Mouse (Mus musculus) lung, postnatal 0 days (tissue): ENCODE results near the gene Iqcf5. TPM values are rescaled to one million over a fixed set of nuclear protein-coding genes. Genes with fewer than 3 reads are reported as not detected.

ENCODE experiments used
- ATAC-seq: fragments of 200-750 bp; cut with Nextera tagmentation; 2 replicates; pipeline ENCODE4 v1.8.0; 2017; ENCODE audit warnings: moderate library complexity
- DNase-seq: peaks from one replicate; pipeline ENCODE4 v3.0.0-alpha.2; 2016; ENCODE audit warnings: low spot score
- H3K27ac ChIP-seq: fragments of 300-500 bp; sonication (generic); 2 replicates; pipeline ENCODE4 v1.5.1; 2014; ENCODE audit warnings: antibody characterized with exemption, mild to moderate bottlenecking, low read length, mixed read lengths
- H3K27me3 ChIP-seq: fragments of 300-500 bp; sonication (generic); replicated peaks from 2 replicates; pipeline ENCODE4 v1.6.1; 2014; ENCODE audit warnings: low read length, mixed read lengths; ENCODE audit not compliant: insufficient read depth
- H3K36me3 ChIP-seq: fragments of 300-500 bp; sonication (generic); 2 replicates; pipeline ENCODE4 v1.6.1; 2014; ENCODE audit warnings: low read length, mixed read lengths; ENCODE audit not compliant: insufficient read depth
- H3K4me1 ChIP-seq: fragments of 300-500 bp; sonication (generic); 2 replicates; pipeline ENCODE4 v1.6.1; 2014; ENCODE audit warnings: antibody characterized with exemption, low read depth, low read length, mixed read lengths; ENCODE audit not compliant: insufficient read depth
- H3K4me2 ChIP-seq: fragments of 300-500 bp; sonication (generic); replicated peaks from 2 replicates; pipeline ENCODE4 v1.6.1; 2014; ENCODE audit warnings: low read depth, mild to moderate bottlenecking, low read length, moderate library complexity, mixed read lengths
- H3K4me3 ChIP-seq: fragments of 300-500 bp; sonication (generic); 2 replicates; pipeline ENCODE4 v1.5.1; 2014; ENCODE audit warnings: low read depth, low read length
- H3K9ac ChIP-seq: fragments of 300-500 bp; sonication (generic); replicated peaks from 2 replicates; pipeline ENCODE4 v1.6.1; 2014; ENCODE audit warnings: low read depth, mild to moderate bottlenecking
- H3K9me3 ChIP-seq: fragments of 300-500 bp; sonication (generic); 2 replicates; pipeline ENCODE4 v1.6.1; 2016; ENCODE audit warnings: low read length, mixed read lengths
- CTCF ChIP-seq: IDR thresholded peaks from 2 replicates; pipeline ENCODE4 v1.5.1; 2016; ENCODE audit warnings: antibody characterized with exemption, mild to moderate bottlenecking
- EP300 ChIP-seq: IDR thresholded peaks from 2 replicates; pipeline ENCODE4 v1.6.1; 2016; ENCODE audit warnings: antibody characterized with exemption, mild to moderate bottlenecking, control low read depth
- WGBS: fragments of 180-500 bp; shearing (Covaris S2); extraction: QIAGEN DNeasy Blood & Tissue Kit; methylation state at CpG from one replicate; pipeline ENCODE4 v1.1.7; 2014; 5-methylcytosine and 5-hydroxymethylcytosine counted together
- polyA plus RNA-seq: library from polyadenylated mRNA; unstranded; fragments of >200 nt; fragmentation: Nextera tagmentation; extraction: Ambion mirVana; gene quantifications from 2 replicates; pipeline ENCODE4 v1.2.1, GENCODE M21; 2015

Iqcf5 gene
- polyA plus RNA-seq, result not detected in 2 replicates

DNA sequence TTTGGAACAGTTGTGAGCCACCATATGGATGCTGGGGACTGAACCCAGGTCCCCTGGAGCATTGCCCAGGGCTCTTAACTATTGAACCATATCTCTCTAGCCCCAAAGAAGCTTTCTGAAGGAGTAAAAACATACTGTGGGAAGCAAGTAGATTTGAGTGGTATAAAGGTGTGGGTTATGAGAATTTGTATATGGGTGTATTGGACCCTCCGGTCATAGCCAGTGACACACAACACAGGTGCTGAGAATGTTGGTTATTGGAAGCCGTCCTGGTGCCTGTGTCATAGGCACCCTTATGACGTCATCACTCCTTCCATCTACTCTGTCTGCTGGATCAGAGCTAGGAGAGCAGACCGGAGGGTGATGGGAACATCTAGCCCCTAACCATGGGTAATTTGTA is at the start of gene Iqcf5:
Iqcf5 (plus strand) TSS at position 301 of the 400 bp plus-strand sequence.
- Histone ChIP-seq H3K4me2 (no peak within 1 kb of the TSS), H3K9me3 (no peaks in the 10 kb centered on the region), H3K36me3 (no peaks in the 10 kb centered on the region), H3K27ac (no peak within 1 kb of the TSS), H3K4me3 (no peak within 1 kb of the TSS), H3K4me1 (no peaks in the 10 kb centered on the region), H3K9ac (no peak within 1 kb of the TSS), H3K27me3 (no peaks in the 10 kb centered on the region)
- DNase-seq, result no peak
- no peak for ATAC-seq
- TF ChIP-seq CTCF, result no peak
- no peak for TF ChIP-seq EP300
- 83% methylated on average over 4 of the region's 4 CpGs for WGBS

DNA sequence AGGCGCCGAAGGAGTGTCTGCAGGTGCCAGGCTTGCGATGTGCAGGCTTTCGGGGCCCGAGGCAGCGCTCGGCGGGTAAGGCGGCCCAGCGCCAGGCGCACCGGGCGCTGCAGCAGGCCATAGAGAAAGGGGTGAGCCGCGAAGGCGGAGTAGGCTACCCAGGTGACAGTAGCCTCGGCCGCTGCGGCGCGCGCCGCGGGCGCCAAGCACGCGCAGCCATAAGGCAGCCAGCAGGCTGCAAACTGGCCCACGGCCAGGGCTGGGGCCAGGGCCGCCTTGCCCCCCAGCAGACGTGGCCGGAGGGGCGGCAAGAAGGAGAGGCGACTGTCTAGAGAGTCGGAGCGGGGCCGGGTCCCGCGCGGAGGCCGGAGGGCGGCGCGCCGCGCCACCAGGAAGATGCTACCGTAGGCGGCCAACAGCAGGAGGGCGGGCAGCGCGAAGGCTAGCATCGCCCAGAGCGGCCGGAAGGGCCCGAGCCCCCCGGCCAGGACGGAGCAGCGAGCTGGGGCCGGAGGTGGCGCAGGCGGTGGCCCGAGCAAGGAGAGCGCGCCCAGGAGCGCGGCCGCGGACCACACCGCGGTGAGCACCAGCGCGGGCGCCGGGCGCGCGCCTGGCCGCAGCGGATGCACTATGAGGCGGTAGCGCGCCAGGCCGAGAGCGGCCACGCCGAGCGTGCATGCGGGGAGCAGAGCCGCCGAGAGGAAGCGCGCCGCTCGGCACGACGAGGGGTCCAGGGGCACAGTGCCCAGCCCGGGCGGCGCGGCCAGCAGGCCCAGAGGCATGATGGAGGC is 49.4 kb upstream of the Iqcf5 start:
- H3K9me3 ChIP-seq, result no peaks in the 10 kb centered on the region
- H3K4me2 ChIP-seq, result peak overlapping the region; percentile 95
- H3K36me3 ChIP-seq, result peaks cover 9% of the 10 kb centered on the region
- no peak overlapping the region for H3K27ac ChIP-seq
- H3K4me3 ChIP-seq, result peak overlapping the region; percentile 49
- 2% methylated on average over 81 of the region's 99 CpGs for WGBS
- TF ChIP-seq CTCF (no peak), EP300 (no peak)
- ATAC-seq (peak; percentile 67), DNase-seq (peak; percentile 23)
- H3K27me3 ChIP-seq, result 0 out of 2 replicates have a peak, but pooled peaks cover 5% of the 10 kb centered on the region
- peak overlapping the region; percentile 34; the same call in 1 of the 2 replicates for H3K9ac ChIP-seq
- H3K4me1 ChIP-seq, result peaks cover 4% of the 10 kb centered on the region

DNA sequence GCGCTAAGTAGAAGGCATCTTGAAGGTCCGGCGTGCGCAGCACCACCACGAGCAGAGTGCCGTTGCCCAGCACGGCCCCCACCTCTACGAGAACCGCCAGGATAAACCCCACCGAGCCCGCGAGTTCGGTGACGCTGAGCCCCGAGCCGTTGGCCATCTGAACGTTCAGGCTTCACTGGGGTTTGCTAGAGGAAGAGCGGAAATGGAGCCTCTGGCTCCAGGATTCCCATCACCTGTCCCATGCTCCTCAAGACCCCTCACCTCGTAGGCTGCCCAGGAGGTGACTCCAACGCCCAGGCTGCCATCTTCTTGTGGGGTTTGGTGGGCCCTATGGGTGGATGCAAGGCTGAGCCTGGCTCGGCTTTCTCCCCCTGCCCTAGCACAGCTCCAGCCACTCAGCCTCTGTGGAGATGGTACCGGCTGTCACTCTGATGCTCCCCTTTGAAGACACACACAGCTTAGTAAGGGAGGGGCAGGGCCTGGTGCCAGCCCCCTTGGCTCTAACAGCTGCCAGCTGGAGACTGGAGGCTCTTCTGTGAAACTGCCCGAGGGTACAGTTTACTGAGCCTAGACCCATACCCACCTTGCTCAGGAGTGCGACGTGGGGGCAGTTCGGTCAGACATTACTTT is 48.7 kb upstream of the Iqcf5 start, which contains the start of gene Gpr62:
Gpr62 (minus strand) TSS at position 368 of the 630 bp plus-strand sequence.
- H3K27me3 ChIP-seq, result 0 out of 2 replicates have a peak, but pooled peaks cover 5% of the 10 kb centered on the region
- DNase-seq (no peak), ATAC-seq (no peak)
- H3K27ac ChIP-seq, result no peak within 1 kb of the TSS
- H3K4me2 ChIP-seq, result peak within 1 kb of the TSS; percentile 95
- peaks cover 9% of the 10 kb centered on the region for H3K36me3 ChIP-seq
- no peaks in the 10 kb centered on the region for H3K9me3 ChIP-seq
- WGBS, result 37% methylated on average over 26 of the region's 26 CpGs
- H3K4me3 ChIP-seq, result peak within 1 kb of the TSS; percentile 49
- H3K4me1 ChIP-seq, result peaks cover 4% of the 10 kb centered on the region
- TF ChIP-seq EP300, result no peak
- TF ChIP-seq CTCF, result no peak
- peak within 1 kb of the TSS; percentile 34; the same call in 1 of the 2 replicates for H3K9ac ChIP-seq

- TF ChIP-seq CTCF (no peak), EP300 (no peak)
- Histone ChIP-seq H3K4me1 (peaks cover 4% of the 10 kb centered on the region), H3K9me3 (no peaks in the 10 kb centered on the region), H3K27me3 (0 out of 2 replicates have a peak, but pooled peaks cover 5% of the 10 kb centered on the region), H3K4me2 (no peak overlapping the region), H3K9ac (no peak overlapping the region), H3K4me3 (no peak overlapping the region), H3K27ac (no peak overlapping the region), H3K36me3 (peaks cover 9% of the 10 kb centered on the region)
- DNase-seq (no peak), ATAC-seq (no peak)
- WGBS, result 83% methylated on average over 6 of the region's 6 CpGs
Observed at GRCm38 (mm10) chr9:106466721-106467120, 47.7 kb upstream of the Iqcf5 start.

GRCm38 (mm10) chr9:106467746-106468145 is 46.6 kb upstream of the Iqcf5 start:
- H3K9me3 ChIP-seq, result no peaks in the 10 kb centered on the region
- H3K27ac ChIP-seq, result no peak overlapping the region
- H3K4me3 ChIP-seq, result no peak overlapping the region
- H3K9ac ChIP-seq, result no peak overlapping the region
- WGBS, result 85% methylated on average over 7 of the region's 7 CpGs
- no peak for TF ChIP-seq CTCF
- peaks cover 7% of the 10 kb centered on the region; the same call in 1 of the 2 replicates for H3K36me3 ChIP-seq
- DNase-seq (no peak), ATAC-seq (no peak)
- H3K27me3 ChIP-seq, result 0 out of 2 replicates have a peak, but pooled peaks cover 5% of the 10 kb centered on the region
- peaks cover 4% of the 10 kb centered on the region for H3K4me1 ChIP-seq
- H3K4me2 ChIP-seq, result no peak overlapping the region

DNA sequence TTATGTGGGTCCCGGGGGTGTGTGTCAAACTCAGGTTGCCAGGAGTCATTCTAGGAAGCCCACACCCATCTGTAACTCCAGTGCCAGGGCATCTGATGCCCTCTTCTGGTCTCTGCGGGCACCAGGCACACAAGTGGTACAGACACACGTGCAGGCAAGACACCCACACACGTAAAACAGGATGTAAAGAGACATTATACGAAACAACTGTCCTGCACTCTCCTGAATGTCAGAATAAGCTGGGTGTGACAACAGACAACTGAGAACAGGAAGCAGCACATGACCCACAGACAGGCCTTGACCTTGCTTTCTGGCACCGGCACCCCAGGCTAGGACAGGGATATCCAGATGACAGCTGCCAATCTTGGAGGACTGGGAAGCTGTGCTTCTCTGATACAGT is 45.1 kb upstream of the Iqcf5 start:
- H3K9me3 ChIP-seq, result no peaks in the 10 kb centered on the region
- 57% methylated on average over 6 of the region's 6 CpGs for WGBS
- H3K36me3 ChIP-seq, result no peaks in the 10 kb centered on the region
- H3K9ac ChIP-seq, result no peak overlapping the region
- peaks cover 9% of the 10 kb centered on the region for H3K4me1 ChIP-seq
- TF ChIP-seq CTCF (peak; percentile 26), EP300 (no peak)
- ATAC-seq, result no peak
- H3K27ac ChIP-seq, result no peak overlapping the region
- no peak overlapping the region for H3K4me3 ChIP-seq
- no peak overlapping the region for H3K4me2 ChIP-seq
- 0 out of 2 replicates have a peak, but pooled peaks cover 5% of the 10 kb centered on the region for H3K27me3 ChIP-seq
- no peak for DNase-seq
